Mouse (Mus musculus): ENCODE measurements around the gene 1190005I06Rik. TPM values are rescaled to one million over a fixed set of nuclear protein-coding genes. Genes with fewer than 3 reads are reported as not detected.
A peak's percentile ranks its signal among the peaks of the same experiment; 100 is the strongest.

The 1190005I06Rik gene
- total RNA-seq, 2 experiments from 2014 or later = 5.4 to 7.5 TPM

- no peak for DNase-seq (ENCODE audit: low spot score in 2 of 2)
Measured at GRCm38 (mm10) chr8:120580336-120581000, 67.0 kb downstream of the 1190005I06Rik start.

DNA sequence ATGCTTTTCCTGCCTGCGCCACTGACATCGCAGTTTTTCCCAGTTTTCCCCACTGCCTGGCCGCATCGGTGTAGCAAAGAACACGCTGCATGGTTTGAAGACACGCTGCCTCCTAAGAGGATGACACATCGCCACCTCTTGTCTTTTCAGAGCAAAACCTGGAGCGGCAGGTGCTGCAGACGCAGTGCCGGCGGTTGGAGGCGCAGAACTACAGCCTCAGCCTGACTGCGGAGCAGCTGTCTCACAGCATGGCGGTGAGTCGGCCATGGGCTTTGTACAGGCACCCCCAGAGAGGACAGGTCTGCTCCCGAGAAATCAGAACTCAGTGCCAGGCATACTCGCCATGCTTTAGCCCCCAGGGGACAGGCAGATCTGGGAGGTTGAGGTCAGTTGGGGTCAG lies 69.6 kb downstream of the 1190005I06Rik start:
- DNase-seq (ENCODE audit: low spot score in 2 of 2) = no peak

GRCm38 (mm10) chr8:120575801-120576200 lies 71.6 kb downstream of the 1190005I06Rik start:
- DNase-seq (ENCODE audit: low spot score in 2 of 2) = no peak

DNA sequence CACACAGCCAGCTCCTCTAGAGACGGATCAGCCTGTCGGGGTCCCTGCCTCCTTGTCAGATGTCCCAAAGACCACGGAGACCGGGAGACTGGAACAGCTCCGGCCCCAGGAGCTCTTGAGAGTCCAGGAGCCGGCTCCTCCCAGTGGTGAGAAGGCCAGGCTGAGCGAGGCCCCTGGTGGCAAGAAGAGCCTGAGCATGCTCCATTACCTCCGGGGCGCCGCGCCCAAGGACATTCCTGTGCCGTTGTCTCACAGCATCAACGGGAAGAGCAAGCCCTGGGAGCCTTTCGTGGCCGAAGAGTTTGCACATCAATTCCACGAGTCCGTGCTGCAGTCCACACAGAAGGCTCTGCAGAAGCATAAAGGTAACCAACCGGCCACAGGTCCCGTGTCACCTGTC lies 72.5 kb downstream of the 1190005I06Rik start:
- peak in 1 of 2 experiments; percentile 41 for DNase-seq (ENCODE audit: low spot score in 2 of 2)

DNA sequence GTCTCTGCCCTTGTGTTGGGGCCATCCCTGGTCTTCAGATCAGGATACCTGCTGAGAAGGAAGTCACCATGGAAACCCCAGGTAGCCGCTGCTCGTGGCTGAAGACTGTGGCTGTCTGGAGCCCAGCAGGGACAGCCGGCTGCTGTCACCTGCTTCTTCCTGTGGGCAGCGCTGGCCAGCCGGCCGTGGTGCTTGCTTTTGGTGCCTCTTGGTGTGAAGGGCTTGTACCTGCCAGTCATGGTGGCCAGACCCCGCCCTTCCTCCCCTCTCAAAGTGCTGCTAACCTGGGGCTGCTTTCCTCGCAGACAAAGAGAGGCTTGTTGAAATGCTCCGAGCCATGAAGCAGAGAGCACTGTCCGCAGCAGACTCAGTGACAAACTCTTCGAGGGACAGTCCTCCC lies 73.6 kb downstream of the 1190005I06Rik start:
- no peak for DNase-seq (ENCODE audit: low spot score in 2 of 2)

DNA sequence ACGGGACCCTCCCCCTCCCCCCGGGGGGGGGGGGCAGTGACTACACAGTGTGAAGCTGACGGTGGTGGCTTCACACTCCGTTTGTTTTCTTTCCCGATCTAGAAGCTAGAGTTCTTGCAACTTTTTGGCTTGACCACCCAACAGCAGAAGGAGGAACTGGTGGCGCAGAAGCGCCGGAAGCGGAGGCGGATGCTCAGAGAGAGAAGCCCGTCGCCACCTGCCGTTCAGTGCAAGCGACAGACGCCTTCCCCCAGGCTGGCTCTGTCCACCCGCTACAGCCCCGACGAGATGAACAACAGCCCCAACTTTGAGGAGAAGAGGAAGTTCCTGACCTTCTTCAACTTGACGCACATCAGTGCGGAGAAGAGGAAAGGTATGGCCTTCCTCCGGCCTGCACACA lies 74.9 kb downstream of the 1190005I06Rik start:
- DNase-seq (ENCODE audit: low spot score in 2 of 2) = no peak

GRCm38 (mm10) chr8:120571561-120571960 lies 75.9 kb downstream of the 1190005I06Rik start:
- DNase-seq (ENCODE audit: low spot score in 2 of 2) = no peak

DNA sequence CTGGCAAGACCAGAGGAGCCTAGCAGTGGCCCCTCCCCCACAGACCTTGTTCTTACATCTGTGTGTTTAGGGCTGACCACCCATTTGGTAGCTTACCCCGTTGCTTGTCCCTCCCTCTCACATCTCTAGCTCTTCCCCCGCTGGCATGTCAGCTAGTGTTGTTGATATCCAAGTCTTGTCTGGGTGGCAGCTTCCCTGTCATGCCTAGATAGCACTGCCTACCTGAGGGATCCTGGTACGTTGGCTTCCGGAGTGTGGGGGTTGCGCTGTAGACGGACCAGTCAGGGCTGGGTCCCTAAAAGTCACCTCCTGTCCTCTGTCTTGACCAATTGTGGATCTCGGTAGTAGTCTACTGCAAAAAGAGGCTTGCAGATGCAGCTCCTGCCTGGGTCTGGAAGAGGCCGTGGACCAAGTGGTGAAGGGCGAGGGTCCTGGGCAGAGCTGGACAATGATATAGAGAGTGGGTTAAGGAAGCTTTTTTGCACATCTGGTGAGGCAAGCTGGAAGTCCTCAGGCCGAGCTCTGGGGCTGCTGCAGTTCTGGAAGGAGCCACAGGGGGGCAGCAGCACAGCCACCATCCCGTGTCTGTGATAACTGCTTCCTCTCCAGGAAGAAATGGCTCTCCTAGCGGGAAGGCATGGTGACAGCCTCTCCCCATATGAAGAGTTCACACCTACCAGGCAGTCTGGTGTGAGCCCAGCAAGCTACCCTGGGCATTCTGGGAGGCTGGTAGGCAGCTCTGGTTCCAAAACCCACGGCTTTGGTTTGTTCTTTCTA lies 77.3 kb downstream of the 1190005I06Rik start:
- peak; percentile 54 to 60 for DNase-seq (ENCODE audit: low spot score in 2 of 2)

- no peak for DNase-seq (ENCODE audit: low spot score in 2 of 2)
Measured at GRCm38 (mm10) chr8:120569123-120569522, 78.3 kb downstream of the 1190005I06Rik start.

GRCm38 (mm10) chr8:120568164-120568798 lies 79.2 kb downstream of the 1190005I06Rik start:
- no peak for DNase-seq (ENCODE audit: low spot score in 2 of 2)

DNA sequence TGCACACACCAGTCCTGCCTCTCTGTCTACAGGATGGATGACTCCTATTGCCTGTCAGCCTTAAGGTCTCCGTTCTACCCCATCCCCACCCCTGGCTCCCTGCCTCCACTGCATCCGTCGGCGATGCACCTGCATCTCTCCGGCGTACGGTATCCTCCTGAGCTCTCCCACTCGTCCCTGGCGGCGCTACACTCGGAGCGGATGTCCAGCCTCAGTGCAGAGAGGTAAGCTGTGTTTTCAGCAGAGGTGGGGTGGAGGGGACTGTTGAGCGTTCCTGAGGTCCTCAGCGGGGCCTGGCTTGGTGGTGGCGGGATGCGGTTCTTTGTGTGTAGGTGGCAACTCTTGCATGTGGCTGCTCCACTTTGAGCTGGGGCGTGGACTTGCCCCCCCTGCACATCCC lies 79.7 kb downstream of the 1190005I06Rik start:
- DNase-seq (ENCODE audit: low spot score in 2 of 2) = no peak

DNA sequence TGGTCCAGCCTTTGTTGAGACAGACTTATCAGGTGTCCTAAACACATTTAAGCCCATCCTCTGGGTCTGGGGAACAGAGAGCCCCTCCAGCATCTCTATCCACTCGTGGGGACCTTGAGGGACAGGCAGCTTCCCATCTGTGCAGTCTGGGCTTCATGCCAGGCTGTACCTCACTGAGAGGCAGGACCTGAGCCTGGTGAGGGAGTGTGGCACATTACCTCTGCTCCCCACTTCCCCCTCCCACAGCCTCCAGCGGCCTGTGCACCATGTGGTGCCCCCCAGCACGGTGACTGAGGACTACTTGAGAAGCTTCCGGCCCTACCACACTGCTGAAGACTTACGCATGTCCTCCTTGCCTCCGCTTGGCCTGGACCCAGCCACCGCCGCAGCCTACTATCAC lies 80.8 kb downstream of the 1190005I06Rik start:
- DNase-seq (ENCODE audit: low spot score in 2 of 2) = no peak

DNA sequence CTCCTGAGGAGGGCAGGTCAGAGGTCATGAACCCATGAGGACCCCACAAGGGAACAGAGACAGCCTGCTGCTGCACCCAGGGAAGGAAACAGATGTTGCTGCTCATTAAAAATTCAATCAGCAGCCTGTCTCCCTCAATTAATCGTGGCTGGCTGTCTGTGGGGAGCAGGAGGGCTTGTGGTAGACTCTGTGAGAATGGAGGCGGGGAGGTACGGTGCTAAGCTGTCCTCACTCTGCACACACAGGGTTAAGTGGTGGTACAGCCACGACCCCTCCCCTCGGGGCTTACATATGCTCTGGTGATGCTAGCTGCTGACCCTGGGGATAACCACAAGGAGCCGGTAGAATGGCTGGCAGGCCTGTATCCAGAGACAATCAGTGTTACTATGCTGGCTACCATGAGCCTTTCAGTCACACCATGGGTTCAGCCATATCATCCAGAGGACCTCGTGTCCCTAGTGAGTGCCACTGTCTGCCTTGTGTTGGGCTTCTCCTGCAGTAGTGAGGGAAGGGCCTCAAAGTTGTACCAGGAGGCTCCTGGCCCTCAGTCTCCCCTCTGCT lies 82.2 kb downstream of the 1190005I06Rik start:
- DNase-seq (ENCODE audit: low spot score in 2 of 2) = no peak

DNA sequence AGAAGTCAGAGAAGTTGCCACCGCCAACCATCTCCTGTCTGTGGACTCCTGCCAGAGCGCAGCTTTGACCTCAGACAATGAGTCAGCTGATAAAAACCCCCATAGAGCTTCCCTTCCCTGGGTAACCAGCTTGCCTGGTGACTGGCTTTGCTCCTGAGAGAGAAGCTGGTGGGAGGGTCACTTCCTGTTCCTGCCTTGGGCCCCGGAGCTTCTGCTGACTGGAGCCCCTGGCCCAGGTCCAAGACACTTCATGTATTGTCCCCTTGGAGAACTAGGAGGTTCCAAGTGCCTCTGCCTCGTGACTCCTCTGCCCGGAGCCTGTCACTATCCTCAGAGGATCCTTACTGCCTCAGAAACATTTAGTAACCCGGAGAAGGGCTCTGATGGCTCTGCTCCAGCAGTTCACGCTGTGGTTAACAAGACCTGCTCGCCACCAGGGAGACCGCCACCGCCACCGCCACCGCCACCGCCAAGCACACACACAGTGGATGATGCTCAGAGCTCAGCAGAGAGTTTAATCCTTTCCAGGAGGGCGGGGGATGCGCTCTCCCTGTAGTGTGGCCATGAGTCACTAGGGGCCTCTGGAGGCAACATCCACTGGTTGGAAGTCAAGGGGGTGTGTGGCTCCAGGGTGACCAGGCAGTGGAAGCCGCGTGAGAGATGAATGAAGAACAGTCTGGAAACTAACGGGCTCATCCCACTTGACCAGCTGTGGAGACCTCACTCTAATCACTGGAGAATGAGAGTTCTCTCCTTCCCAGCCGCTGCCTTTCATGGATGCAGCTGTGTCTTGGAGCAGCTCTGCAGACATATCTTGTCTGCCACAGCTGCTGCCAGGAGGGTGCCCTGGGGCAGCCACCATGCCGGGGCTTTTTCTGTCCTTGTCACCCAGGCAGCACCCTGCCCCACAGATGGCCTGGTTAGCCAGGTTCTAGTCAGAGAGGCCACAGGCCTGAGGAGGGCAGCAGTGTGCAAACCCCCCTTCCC lies 83.3 kb downstream of the 1190005I06Rik start:
- DNase-seq (ENCODE audit: low spot score in 2 of 2) = peak; percentile 49 to 72

GRCm38 (mm10) chr8:120563348-120563724 lies 84.1 kb downstream of the 1190005I06Rik start:
- DNase-seq (ENCODE audit: low spot score in 2 of 2) = no peak

- DNase-seq (ENCODE audit: low spot score in 2 of 2) = no peak
Measured at GRCm38 (mm10) chr8:120562680-120563347, 84.6 kb downstream of the 1190005I06Rik start.

DNA sequence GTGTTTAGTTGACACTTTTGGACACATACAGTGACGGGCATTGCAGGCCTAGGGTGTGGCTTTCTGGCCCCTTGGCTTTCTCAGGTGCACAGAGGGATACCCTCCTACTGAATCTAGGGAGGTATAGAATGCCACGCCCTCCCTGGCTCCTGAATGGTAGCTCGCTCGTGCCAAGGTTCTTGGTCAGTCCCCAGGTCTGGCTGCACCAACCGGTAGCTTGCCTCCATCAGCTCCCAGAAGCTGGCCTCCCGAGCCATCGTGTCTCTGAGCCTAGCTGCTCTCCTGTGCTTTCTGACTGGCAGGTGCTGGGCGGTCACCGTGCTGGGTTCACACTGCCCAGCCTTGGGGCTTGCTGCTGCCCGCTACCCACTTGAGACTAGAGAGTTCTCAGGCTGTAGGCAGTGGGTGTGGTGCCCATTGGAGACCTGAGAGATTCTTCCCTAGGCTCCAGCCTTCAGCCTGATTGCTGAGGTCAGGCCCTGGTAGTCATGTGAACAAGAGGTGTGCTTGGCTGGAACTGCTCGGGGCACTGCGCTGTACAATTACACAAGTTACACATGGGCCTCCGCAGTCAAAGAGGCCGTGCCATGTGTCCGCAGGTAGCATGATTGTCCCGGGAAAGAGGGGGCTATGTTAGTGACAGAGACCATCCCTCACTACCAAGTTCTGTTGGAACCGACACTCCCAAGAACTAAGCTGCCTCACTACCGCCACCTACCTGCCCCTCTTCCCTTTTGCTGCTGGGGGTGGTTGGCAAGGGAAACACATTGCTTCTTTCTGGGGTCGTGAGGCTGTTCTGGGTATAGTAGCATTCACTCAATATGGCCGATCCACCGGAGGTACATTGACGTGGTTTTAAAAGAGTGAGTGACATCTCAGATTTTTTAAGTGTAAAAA lies 85.6 kb downstream of the 1190005I06Rik start:
- DNase-seq (ENCODE audit: low spot score in 2 of 2) = no peak

- no peak for DNase-seq (ENCODE audit: low spot score in 2 of 2)
Measured at GRCm38 (mm10) chr8:120560535-120560934, 86.9 kb downstream of the 1190005I06Rik start.

- DNase-seq (ENCODE audit: low spot score in 2 of 2) = no peak
Measured at GRCm38 (mm10) chr8:120559654-120560053, 87.8 kb downstream of the 1190005I06Rik start.
